Mouse (Mus musculus) neutrophil, adult 5-6 weeks (primary cell): ENCODE measurements around the gene Nanog. TPM values are rescaled to one million over a fixed set of nuclear protein-coding genes. Genes with fewer than 3 reads are reported as not detected.

Experiments
- ATAC-seq: fragments of 151-379, 151-347 bp; 2 replicates; pipeline ENCODE4 v1.8.0; 2017; ENCODE audit warnings: mild to moderate bottlenecking, moderate TSS enrichment; ENCODE audit not compliant: insufficient number of reproducible peaks, poor library complexity, low FRiP score, severe bottlenecking; ENCODE audit errors: extremely low read depth
- total RNA-seq: library from RNA; stranded (forward); fragments of 200-1000 nt; gene quantifications from 2 replicates; pipeline ENCODE4 v1.2.3, GENCODE M21; 2017

Gene Nanog
- not detected in 2 replicates for total RNA-seq

DNA sequence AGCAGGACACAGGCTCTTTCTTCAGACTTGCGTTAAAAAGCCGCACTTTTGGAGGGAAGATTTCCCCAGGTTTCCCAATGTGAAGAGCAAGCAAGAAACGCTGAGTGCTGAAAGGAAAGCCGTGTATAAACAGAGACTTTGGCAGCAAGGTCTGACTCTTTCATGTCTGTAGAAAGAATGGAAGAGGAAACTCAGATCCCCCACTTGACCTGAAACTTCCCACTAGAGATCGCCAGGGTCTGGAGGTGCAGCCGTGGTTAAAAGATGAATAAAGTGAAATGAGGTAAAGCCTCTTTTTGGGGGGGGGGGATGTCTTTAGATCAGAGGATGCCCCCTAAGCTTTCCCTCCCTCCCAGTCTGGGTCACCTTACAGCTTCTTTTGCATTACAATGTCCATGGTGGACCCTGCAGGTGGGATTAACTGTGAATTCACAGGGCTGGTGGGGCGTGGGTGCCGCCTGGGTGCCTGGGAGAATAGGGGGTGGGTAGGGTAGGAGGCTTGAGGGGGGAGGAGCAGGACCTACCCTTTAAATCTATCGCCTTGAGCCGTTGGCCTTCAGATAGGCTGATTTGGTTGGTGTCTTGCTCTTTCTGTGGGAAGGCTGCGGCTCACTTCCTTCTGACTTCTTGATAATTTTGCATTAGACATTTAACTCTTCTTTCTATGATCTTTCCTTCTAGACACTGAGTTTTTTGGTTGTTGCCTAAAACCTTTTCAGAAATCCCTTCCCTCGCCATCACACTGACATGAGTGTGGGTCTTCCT lies at the start of gene Nanog:
TSS of gene Nanog (plus strand) at position 454 of the 765 bp plus-strand sequence.
- no peak for ATAC-seq

DNA sequence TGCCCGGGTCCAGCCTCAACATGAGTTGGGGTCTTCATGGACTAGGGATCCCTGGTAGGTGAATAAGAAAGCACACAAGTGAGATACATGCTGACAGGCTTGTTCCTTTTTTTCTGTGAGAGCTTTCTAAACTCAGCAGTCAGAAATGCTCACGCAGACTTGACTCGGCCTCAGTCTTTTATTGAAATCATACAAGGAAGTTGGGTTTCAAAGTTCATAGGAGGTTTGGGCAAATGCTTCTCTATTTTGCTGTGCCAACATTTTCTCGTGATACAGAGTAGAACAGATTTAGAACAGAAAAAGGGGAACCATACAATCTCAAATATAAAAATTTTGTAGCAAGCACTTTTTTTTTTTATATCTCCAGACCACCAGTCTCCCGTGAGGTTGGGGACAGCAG lies 49.7 kb upstream of the Nanog start:
- ATAC-seq, result no peak

DNA sequence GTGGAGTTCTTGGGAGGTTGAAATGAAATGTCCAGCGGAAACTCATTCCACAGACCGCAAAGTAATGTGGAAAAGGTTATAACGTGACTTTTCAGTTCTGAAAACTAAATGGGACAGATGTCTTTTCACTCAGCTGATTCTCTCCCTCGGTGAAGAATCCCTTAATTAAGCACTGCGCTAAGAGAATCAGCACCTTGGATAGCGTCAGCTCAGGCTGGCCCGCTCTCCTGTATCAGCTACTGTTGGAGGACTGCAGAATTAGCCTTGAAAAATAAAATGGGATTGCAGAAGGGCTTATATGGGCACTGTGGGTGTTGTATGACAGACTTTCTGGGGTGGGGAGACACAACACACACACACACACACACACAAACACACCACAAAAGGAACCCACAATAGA lies 47.7 kb upstream of the Nanog start:
- ATAC-seq, result no peak

DNA sequence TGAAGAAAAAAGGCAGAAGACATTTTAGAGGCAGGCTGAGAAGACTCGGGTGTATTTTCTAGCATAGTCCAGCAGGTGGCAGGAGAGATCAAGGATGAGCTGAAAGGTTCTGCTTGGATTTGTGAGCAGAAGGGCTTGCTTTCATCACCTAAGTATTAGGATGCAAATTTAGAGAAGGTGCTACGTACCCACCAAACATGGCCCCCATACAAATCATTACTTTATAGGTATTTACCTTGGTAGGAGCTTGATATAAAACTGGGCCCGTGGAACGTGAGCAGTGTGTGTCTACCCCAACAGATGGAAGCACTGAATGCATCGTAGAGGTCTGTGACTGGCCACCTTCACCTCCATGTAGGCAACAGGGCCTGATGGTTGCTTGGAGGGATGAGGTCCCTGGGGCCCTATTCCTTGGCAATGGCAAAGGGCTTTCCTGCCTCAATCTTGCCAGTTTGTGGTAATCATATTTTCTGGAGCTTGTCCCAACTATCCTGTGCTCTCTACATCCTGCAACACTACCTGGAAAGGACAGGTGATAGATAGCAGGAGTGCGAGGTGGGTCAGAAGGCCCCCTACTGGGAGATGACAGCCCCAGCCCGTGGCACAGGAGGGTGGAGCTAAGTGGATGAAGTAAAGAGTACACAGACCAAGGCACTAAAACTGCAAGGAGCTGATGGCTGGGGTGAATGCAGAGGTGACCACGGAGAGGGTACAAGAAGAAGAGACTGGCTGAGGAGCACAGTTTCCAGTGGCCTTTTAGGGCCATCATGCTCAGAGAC lies 46.5 kb upstream of the Nanog start:
- ATAC-seq, result peak; percentile 82

DNA sequence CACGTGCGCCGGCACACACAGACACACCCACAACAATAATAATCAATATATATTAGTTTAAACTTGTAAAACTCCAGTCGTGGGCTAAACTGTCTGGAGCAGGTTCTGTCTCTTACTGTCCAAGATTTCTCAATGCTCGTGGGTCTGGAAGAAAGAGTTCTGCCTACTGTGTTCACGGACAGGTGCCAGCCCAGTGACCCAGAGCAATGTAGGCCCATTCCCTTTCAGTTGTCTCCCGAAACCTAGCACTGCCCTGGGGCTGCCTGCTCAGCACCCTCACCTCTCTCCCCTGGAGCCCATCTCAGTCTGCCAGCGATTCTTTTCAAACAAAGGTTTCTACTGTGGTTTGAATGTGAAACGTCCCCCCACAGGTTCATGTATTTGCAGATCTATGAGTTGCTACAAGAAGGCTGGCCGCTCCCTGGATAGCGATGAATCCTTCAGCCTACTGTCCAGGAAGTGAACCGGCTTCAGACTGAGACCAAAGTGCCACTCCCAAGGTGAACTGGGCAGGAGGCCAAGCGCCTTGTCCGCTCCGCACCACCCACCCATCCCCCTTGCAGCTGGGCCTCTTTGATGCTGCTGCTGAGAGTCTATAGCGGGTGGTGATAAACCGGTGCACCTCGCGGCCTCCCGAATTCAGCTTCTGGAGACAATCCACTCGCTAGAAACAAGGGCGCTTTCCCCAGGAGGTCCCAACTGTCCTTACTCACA lies 44.6 kb upstream of the Nanog start:
- ATAC-seq, result no peak

DNA sequence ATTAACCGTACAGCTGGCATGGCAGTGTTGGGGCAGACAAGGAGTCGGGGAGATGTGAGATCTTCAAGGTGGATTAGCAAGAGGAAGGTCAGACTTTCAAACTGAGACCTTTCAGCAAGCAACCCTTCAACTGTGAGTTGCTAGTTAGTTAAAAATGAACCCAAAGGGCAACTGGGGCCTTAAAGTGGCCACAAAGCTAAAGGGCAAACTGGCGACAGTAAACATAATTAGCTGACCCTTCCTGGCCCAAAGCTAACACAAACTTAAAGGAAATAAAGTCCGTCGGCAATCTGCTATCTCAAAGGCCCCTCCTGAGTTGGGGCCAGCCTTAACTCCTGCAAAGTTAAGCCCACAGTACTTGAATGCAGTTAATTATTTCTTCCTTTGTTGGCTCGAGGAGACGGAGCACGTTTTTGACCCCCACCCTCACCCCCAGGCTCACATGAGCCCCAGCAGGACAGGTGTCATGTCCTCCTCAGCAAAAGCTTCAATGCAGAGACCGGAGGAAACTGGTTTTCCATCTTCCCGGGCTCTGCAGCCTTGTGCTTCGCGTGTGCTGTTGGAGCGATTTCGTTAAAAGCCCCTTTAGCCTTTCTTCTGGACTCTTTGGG lies 43.6 kb upstream of the Nanog start:
- ATAC-seq, result no peak

DNA sequence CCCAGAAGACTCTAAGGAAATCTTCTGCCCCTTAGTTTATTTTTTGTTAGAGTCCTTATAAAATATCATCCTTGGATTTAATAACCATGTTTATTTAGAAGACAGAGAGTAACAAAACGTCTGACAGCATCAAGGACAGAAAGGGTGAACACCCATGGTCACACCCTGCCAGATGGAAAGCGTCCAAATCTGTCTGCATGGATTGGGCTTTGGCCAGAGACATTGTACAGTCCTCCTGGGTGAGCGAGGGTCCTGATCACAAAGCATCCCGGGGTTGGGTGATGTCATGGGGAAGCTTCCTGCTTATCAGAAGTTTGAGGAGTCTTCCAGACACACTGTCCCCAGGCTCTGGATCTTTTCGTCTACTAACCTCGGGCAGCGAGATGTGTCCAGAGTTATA lies 41.4 kb upstream of the Nanog start:
- no peak for ATAC-seq

DNA sequence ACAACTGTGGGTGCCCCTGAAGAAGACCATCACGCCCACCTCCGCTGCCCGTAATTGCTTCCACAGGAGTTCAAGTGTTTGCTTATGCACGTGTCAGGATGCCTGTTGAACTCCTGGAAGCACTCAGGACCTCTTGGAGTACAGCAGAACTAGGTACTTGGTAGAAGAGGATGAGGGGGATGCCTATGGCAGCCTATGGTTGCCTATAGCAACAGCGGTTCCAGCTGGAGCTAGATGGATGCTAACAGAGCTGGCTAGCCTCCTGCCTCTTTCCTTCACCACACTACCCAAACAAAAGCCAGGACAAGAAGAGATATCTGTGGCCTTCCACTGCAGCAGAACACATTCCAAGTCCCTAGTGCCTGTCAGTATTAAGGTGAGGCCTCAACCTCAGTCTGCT lies 39.6 kb upstream of the Nanog start:
- no peak for ATAC-seq

DNA sequence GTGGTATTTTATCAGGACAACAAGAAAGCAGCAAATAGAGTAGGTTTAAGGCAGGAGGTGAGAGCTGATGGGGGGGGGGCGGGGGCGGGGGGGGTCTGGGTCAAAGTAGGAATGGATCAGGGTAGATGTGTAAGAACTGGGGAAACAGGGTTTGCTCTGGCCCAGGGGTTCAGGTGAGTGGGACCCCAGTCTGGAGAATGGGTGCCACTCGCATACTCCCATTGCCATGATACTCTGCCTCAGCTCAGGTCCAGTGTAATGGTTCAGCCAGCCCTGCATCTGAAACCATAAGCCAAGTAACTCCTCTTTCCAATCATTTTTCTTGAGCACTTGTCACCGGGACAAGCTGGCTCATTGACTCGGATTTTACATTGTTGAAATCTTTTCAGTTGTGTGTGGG lies 38.5 kb upstream of the Nanog start:
- ATAC-seq, result no peak

DNA sequence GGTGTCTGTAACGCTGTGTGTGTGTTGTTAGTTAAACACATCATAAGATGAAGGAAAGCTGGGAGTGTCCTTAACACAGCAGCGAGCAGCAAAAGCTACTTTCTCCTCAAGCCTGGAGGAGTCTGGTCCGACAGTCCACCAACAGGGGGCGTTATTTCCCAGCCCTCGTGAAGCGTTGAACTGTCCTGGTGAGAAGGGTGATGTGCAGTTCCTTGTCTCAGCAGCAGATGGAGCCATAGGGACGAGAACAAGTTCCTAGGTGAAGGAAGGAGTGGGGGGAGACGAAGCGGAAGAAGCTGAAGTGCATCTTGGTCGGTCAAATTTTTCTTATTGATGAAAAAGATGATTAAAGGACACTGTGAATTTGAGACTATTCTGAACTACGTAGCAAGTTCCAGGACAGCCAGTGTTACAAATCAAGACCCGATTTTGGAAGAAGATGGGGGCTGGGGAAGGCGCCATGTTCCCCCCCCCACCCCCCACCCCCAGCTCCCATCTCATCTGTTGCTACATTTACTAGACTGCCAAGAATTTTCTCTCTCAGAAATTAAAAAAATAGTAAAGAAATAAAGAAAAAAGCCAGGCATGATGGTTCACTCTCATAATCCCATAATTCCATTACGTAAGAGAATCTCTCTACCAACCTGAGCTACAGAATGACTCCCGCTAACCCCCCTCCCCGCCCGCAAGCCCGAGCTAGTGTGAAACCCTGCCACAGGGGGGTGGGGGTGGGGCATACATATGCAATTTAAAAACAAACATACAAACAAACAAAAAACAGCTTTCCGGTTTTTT lies 37.7 kb upstream of the Nanog start:
- ATAC-seq, result peak; percentile 93

DNA sequence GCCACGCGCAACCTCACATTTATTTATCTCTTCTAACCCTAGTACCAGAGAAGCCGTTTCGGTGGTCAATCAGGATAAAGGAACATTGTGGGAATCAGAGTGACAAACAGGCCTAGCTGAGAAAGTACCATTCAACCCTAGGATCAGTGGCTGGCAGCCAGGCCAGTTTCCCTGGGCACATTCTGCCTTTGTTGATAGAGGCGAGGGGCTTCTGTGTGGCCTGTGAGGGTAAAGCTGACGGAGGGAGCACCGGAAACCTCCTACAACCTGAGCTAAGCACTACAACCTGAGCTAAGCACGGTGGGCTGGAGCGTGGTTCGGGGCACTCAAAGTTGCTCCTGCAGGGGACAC lies 37.1 kb upstream of the Nanog start:
- ATAC-seq, result no peak

DNA sequence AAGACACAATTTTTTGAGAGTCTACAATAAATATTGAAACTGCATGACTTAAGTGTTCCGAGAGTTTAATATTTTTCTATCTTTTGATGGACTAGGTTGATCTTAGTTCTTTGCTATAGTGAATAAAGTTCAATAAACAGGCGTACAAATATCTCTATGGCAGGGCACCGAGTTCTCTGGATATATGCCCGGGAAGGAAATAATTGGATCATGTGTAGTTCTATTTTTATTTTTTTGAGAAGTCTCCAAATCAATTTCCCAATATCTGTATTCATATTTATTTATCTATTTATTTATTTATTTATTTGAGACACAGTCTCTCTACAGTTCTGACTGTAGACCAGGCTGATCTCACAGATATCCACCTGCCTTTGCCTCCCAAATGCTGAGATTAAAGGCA lies 36.4 kb upstream of the Nanog start:
- ATAC-seq, result no peak

DNA sequence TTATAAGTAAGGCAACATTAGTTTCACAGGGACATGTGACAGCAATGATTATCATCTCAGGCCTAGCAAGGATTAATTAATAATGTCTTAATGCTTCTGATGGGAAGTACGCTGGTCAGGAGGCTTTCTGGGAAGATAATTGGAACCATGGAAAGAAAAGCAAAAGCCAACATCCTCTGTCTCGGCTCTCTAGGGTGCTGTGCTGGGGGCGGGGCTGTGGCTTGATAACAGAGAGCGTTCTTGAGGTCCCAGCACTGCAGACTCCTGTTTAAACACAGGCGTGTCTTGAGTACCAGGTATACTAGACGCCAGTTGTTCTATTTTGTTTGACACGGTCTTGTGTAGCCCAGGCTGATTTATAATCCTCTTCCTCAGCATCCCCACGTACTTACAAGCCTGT lies 34.5 kb upstream of the Nanog start:
- ATAC-seq, result no peak

DNA sequence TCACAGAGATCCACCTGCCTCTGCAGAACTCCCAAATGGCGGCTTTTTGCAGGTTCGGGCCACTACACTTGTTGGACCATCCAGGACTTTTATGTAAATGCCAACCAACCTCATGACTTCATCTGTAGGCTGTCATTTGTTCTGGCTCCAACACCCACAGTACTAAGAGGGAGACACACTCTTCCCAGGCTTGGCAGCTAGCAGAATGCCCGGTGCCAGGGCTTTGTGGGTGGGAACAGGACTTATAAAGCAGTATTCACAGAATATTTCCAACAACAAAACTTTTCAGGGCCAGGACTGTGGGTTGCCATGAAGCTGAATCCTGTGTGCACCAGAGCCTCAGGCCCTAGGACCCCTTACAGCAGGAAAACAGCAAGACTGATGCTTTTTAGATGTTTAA lies 24.6 kb upstream of the Nanog start:
- no peak for ATAC-seq

DNA sequence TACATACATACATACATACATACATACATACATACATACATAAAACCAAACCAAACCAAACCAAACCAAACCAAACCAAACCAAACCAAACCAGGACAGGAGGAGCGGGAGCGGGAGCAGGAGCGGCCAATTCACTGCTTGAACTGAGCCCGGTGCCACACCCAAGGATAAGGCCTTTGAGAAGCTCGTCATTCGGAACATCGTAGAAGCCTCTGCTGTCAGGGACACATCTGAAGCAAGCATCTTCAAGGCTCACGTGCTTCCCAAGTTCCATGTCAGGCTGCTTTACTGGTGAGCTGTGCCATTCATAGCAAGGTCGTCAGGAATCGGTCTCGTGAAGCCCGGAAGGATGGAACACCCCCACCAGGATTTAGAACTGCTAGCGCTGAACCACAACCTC lies 20.6 kb upstream of the Nanog start:
- no peak for ATAC-seq

DNA sequence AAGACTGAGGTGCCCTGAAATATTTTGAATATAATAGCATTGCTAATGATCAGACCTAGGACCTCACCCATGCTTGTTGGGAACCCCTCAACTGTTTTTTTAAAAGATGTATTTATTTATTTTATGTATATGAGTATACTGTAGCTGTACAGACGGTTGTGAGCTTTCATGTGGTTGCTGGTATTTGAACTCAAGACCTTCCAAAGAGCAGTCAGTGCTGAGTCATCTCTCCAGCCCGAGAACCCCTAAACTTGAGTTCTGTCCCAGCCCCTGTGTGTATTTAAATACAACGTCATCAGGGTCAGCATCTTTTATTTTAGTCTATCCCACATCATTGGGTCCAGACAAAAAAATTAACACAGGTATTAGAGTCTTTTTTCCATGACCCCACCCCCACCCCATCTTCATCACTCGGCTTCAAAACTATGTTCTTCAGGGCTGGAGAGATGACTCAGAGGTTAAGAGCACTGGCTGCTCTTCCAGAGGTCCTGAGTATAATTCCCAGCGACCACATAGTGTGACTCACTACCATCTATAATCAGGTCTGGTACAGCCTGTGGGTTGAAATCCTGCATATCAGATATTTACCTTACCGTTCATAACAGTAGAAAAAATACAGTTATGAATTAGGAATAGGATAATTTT lies 17.8 kb upstream of the Nanog start:
- ATAC-seq, result no peak

DNA sequence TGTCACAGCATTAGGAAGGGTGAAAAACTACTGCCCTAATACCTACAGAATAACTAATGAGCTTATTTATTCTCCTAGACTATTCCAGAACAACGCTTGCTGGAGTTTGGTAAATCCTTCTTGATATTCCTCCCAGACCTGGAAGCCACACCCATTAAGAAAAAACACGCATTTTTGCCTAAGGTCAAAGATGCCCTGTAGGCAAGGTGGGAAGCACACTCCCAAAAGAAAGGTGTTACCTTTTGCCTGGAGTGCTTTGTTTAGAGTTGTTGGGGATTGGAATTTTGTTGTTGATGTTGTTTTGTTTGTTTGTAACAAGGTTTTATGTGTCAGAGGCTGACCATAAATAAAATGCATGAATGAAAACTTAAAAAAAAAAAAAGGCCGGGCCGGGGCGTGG lies 17.2 kb upstream of the Nanog start:
- no peak for ATAC-seq

DNA sequence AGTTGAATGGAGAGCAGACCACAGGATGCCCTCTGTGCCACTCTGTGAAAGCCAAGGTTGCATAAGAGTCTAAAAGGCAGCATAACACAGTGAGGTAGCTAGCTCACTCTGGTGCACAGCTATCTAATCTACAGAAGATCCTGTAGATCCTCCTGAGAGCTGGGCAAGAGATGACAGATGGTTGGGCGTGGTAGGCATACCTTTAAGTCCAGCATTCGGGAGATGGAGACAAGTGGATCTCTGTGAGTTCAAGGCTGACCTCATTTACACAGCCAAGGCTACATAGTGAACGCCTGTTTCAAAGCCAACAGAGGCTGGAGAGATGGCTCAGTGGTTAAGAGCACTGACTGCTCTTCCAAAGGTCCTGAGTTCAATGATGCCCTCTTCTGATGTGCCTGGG lies 11.9 kb upstream of the Nanog start:
- ATAC-seq, result no peak
